Mouse (Mus musculus): ENCODE data around the gene Olfr617.

DNA sequence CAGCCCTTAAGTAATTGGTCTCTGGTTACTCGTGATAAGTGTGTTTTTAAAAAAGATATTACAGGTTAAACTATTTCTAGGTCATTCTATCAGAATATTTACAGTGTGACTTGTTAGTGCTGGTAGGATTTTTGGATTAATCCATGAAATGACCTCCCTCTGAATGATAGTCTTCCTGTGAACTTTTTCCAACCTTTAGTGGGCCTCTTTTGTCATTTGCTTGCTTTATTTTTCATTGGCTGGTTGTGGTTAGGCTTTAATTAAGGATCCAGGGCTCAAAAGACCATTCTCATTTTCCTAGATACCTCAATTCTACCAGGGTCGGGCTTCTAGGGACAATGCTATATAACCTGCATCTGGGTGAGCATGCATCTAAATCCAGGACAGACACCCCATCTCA lies 16.9 kb downstream of the Olfr617 start, which contains the start of gene Olfr618:
- TF ChIP-seq POLR2A (IDR thresholded peaks at IDR 0.05; ENCODE audit: extremely low read depth, insufficient read depth, low read length) = no peak
- no peak for TF ChIP-seq CTCF (IDR thresholded peaks at IDR 0.05; ENCODE audit: low read depth, low read length)
